Mouse (Mus musculus): ENCODE data around the gene Gm49321.
A peak's percentile ranks its signal among the peaks of the same experiment; 100 is the strongest.

The Gm49321 gene

DNA sequence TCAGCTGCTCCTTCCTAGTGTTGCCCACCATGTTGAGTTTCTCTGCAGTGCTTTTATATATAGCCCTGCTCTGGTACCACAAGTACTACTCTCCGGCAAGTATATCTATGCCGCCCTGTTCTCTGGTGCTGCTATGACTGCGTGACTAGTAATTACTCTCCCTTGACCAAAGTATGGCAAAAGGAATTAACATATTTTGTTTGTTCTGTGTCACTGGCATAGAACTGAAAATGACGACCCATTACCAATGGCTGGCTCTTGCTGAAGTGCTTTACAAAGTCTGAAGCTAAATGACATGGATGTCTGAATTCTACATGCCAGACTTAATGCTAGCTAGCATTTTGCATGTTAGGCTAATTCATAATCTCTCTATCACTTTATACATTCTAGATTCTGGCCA, 11.0 kb downstream of the Gm49321 start:
- no peak for DNase-seq (ENCODE audit: low spot score in 2 of 2)

DNA sequence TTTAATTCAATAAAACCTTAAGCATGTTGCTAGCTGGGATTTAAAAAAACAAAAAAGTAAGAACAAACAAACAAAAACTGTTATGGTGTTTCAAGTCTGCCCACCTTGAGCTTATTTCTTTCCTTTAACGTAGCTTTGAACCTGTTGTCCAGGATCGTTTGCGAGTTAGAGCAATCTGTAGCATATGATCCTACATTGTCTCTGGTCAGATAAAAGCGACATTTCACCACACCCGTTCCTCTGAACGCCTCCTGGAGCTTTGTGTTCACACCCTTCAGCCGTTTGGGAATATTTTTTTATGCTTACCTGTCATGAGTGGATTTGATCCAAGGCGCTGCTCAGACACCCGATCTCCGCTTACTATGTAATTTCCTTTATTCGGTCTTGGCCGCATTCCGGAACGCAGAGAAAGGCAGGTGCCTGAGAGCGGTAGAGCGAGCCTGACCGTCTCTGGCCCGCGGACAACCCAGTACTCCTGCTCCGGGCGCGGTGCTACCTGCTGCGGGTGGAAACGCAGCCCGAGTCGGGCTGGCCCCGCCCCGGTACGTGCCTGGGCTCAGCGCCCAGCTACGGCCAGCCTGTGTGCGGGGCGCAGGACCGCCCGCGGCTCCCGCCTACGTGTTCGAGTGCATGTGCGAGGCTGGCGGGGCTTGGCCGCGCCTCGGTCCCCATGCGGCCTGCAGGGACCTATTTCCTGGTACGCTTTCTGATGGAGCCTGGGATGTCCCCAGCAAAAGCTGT, 12.0 kb downstream of the Gm49321 start:
- peak; percentile 10 to 20 for DNase-seq (ENCODE audit: low spot score in 2 of 2)

DNA sequence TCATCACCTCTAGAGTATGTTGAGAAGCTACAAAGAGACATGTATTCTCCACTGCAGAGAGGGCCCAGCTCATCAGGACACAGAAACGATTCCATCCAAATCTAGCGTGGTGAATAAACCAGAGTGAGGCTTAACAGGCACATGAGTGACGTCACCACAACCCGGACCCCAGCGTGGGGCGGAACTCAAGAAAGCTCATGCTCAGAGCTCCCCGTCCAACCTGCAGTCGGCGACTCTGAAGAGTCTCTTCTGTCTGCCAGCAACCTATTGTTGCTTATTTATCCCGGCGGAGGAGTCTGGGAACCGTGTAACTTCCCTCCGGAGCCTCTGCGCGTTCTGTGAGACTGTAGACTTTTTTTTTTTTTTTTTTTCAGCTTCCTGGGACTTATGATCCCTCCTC, 15.4 kb downstream of the Gm49321 start:
- DNase-seq (ENCODE audit: low spot score in 2 of 2): peak; percentile 21 to 59

DNA sequence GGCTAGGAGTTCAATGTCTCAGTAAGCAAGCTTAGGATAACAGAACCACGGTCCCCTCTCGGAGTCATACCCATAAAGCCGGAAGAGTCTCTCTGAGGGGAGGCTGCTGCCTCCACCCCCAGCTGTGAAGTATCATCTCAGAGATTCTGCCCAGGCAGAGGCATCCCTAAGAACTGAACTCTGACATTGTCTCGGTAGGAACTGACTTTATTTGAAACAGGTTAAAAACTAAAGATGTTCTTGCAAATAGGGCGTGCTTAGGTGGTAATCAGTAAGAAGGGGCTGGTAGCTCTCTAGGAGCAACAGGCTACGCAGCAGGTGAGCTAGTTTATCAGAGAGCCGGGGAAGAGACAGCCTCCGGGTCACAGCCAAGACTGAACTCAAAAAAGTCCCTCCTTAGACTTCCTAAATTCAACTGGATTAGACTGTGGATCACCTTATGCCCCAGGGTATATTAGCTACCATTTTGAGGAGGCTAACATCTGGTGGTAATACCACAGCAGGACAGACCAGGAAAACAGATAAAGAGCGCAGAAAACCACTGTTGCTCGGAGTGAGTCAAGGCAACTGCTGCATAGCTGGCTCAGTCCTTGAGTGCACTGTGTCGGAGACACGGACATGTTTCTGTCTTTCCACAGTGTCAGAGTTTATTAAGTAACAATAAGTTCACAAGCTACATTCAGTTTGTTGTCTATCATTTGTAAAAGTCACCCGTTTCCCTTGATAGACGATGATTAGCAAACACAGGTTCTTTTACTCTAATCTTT, 16.1 kb downstream of the Gm49321 start:
- peak in 1 of 2 experiments; percentile 17 for DNase-seq (ENCODE audit: low spot score in 2 of 2)

DNA sequence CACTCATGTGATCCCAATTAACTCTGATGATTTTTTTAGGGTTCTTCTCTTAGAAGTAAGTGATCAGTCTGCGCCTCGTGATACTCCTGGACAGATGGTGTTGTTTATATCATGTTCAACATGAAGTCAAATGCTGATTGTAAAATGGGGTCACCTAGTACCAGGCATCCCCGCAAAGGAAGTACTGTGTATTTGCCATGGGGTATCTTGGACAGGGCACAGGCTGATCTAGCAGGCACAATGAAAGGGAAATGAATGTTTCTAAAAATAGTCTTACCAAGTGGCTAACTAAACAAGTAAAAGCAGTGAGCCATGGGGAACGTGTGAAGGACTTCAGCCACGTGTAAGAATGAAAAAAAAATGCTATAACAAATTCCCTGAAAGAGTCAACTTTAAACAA, 17.3 kb downstream of the Gm49321 start:
- DNase-seq (ENCODE audit: low spot score in 2 of 2): no peak

DNA sequence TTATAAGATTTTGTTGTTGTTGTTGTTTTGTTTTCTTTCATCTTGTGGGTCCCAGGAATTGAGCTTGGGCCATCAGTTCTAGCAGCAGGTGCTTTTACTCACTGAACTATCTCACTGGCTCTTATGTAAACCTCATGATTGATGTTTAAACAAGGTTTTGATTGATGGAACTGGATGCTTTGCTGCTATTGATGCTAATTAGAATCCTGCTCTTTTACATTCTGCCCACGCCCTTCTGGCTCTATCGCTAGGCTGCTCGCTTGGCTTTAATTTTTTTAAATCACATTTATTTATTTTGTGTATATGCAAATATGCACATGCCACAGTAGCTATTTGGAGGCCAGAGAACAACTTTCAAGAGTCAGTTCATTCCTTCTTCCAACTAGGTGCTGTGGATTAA, 20.2 kb downstream of the Gm49321 start:
- no peak for DNase-seq (ENCODE audit: low spot score in 2 of 2)

DNA sequence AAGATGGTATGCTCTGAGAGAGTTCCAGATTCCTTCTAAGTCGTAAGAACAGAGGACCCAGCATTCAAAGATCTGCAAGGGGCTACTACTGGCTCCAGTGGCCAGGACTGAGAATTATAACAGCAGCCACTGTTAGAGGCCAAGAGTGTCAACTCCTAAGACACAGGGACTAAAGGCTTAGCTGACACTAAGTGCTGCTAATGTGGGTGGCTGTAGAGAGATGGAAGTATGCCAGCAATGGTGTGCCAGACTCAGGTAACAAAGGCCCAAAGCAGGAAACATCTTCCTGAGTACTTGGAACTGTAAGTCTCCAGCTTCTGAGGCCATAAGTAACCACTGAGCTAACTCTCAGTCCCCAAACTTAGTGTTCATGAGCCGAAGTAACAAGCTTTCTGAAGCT, 21.4 kb downstream of the Gm49321 start:
- DNase-seq (ENCODE audit: low spot score in 2 of 2): no peak

DNA sequence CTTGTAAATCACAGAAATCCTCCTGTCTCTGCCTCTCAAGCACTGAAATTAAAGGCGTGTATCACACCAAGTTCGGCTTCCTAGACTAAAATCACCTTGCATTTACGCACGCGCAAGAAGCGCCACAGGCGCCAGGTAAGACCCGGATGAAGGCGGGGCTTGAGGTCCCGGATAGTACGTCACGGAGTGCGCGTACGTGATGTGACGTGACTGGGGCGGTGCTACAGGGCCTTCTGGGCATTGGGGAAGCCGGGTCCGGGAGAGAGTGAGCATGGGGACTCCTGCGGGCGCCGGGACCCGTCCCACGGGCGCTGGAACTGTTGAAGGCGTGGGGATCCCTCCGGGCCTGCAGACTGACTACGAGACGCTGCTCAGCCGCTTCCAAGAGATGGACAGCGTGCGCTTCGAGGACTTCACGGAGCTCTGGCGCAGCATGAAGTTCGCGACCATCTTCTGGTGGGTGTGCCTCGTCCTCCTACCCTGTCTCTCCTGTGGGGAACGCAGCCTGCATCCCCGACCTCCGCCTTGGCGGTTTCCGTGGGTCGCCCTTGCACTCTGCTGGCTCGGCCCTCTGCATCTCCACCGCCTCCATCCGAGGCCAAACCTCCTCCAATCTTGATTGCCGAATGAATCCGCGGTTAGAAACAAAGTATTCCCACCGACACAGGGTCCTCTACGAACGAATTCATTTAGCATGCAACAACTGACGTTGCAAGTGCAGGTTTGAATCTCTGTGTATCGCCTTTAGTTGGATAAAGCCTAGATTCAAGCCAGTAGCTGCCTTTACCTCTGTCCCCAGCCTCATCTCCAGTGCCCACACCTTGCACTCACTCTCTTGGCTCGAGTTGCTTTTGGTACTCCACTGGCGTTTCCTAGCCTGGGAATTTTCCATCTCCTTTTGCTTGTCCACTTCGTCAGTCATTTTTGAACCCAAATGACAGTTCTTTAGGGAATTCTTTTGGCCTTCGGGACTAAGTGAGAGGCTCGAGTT, 27.1 kb downstream of the Gm49321 start, which contains the start of gene Snapc1:
Snapc1 (plus strand) TSS at position 191 of the 991 bp plus-strand sequence.
- DNase-seq (ENCODE audit: low spot score in 2 of 2): peak; percentile 89 to 96

DNA sequence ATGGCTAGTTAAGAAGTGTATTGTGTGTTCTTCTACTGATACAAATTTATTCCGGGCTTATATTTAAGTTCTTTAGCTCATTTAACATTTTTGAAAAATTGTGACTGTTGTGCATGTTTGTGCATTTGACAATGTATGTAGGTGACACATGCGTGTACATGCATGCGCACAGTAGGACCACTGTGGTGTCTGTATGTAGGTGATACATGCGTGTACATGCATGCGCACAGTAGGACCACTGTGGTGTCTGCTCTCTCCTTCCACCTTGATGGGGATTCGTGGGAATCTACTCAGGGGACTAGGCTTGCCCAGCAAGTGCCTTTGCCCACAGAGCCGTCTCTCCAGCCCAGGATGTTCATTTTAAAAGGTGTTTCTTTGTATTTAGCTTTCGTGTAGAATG, 31.7 kb downstream of the Gm49321 start:
- DNase-seq (ENCODE audit: low spot score in 2 of 2): no peak

DNA sequence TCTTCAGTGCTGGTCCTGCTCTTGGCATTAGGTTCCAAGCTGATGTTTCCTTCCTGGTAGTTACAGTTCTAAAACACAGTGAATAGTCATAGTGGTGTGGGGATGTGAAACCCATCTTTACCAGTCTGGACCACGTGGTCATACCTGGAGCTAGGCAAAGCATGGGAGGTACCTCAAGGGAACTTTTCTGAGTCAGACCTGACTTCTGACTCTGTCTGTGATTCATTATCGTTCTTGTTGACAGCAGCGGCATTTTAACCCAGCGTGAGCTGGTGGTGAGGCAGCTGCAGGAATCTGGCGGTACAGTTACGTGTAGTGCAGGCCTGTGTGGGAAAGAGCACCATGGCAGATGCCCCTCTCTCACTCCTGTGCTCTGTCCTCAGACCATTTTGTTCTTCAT, 37.1 kb downstream of the Gm49321 start:
- no peak for DNase-seq (ENCODE audit: low spot score in 2 of 2)

DNA sequence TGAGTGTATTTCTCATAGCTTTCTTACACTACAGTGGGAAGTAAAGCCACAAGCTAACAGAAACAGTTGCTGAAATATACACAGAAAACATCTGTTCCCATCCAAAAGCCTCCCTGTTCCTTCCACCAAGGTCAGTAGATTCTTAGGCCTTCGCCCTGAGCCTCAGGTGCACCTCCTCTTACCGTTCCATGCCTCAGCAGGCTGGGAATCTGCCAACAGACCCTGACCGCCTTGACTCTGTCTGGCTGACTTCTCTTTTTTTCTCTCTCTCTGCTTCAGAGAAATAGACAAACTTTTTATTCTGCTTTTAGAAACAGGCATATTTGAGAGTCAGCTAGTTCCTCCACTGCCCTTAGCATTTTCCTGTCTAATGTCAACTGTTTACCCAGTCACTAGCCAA, 40.7 kb downstream of the Gm49321 start:
- DNase-seq (ENCODE audit: low spot score in 2 of 2): no peak

DNA sequence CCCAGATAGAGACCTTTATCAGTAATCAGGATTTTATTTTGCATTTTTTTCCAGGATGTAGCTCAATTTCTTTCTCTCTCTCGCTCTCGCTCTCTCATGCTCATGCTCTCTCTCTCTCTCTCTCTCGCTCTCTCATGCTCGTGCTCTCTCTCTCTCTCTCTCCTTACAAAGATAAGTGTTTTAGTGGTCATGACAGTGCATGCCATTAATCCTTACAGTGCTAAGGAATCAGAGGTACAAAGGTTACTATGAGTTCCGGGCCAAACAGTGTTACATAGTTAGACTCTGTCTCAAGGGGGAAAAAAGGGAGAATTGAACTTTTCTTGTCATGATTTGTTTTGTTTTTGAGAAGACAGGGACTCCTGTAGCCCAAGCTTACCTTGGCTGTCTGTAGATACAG, 42.2 kb downstream of the Gm49321 start:
- no peak for DNase-seq (ENCODE audit: low spot score in 2 of 2)

DNA sequence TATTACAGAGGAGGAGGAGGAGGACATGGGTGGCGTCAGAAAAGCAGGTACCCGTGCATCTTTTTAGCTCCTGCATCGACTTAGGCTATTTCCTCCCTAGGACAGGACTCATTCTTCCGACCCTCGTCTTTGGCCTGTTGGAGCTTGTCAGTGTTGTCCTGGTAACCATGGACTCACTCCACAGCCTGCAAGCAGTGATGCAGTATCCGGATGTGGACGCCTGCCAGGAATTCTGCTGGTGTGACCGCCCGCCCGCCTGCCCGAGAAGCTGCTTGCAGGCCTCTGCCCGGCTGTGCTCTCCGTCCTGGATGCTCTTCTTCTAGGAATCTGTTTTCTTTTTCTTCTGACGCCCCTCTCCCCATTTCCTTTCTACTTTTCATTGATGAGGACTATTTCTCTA, 45.1 kb downstream of the Gm49321 start:
- DNase-seq (ENCODE audit: low spot score in 2 of 2): peak in 1 of 2 experiments; percentile 25

DNA sequence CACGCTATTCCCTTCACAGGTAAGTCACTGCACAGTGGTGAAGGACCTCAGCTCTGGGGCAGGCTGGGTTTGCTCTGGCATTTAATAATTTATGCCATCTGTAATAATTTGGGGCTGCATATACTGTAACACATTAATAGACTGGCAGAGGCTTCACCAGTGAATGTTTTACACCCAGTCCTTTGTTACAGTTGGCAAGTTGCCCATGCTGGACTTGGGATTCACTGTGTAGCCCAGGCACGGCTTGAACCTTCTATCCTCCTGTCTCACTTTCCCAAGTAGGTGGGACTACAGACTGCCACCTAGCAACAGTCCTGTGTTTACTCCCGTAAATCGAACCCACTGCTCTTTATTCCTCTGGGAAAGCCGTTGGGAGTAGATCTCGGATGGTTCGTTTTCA, 48.8 kb downstream of the Gm49321 start:
- no peak for DNase-seq (ENCODE audit: low spot score in 2 of 2)

DNA sequence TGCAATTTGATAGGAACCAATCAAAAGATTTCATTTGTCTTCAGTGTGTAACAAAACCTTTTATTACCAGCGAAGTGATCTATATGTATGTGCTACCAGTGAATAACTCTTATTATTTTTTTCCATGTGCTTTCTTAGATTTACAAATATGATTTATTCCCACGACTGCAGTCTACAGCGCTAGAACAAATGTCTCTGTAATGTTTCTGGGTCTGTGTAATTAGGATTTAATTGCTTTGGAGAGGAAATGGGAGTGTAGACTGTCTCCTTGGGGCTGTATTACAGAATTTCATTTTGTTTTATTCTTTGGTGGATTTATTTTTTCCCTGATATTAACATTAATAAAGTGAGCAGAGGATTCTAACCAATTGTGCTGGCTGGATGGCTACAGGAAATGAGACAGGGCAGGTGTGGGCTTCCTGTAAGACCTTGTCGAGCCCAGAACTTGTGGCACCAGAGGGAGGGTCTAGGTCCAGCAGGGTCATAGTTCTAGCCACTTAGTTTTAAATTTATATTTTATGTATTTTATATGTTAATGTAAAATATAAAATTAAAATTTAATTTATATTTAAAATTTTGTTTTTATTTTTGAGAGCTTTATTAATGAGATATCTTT, 51.0 kb downstream of the Gm49321 start:
- no peak for DNase-seq (ENCODE audit: low spot score in 2 of 2)

DNA sequence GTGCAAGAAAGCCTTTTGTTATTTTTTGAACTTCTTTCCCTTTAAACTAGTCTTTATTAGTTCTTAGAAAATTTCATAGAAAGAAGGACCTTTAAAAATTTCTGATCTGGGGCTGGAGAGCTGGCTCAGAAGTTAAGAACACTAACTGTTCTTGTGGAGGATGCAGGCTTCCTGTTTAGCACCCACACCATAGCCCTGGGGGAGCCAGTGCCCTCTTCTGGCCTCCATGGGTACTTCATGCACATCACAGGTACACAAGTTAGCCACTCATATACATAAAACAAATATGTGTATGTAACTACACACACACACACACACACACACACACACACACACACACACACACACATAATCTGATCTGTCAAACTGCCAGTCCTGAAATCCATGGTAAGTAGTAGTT, 52.1 kb downstream of the Gm49321 start:
- peak; percentile 42 to 75 for DNase-seq (ENCODE audit: low spot score in 2 of 2)

DNA sequence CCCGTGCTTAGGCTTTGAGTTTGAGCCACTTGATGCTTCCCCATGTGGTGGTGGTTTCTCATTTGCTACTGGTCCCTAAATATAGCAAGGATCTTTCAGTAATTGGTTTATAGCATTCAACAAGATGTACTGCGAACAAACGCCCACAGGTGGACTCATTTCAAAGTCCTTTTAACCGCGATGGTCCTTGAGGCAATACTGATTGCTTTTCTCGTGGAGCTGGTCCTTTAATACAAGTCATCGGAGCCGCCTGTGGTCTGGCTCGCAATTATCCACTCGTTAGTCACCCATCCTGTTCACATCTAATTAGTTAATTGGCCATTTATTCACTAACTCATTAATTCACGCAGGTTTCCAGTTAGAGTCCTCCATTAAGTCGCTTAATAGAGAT, 59.4 kb downstream of the Gm49321 start:
- DNase-seq (ENCODE audit: low spot score in 2 of 2): no peak

DNA sequence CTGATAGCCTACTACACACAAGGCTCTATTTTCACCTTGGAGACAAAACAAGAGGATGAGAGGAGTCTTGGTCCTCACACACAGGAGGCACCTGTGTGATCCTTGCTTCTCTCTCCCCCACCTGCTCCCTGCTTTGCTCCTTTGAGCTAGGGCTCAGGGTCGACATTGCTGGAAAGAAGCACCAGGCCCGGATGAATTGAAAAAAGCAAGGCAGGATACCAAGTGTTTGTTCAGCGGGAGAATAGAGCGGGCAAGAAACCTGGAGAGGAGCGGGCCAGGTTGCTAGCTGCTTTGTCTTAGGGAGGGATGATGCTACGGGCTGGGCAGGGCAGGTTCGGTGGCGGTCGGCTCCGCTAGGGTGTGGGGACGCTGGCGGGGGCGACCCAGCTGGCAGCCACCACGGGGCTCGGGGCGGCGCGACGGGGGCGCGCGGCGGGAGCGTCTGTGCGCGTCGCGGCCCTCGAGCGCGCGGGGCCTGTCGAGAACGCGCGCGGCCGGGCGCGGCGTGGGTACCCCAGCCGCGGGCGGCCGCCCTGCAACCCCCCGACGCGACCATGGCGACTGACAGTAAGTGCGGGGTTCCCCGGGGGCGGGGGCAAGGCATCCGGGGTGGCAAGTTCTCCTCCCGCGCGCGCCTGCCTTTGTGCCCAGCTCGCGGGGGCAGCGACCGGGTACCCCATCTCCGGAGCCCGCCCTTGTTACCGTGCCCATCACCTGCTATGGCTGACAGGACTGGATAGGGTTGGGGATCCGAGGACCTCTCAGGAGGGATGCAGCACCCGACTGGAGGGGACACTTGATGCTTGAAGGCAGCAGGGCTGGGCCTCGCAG, 60.1 kb downstream of the Gm49321 start, which contains the start of gene Syt16:
Syt16 (plus strand) TSS at position 365 of the 831 bp plus-strand sequence.
- DNase-seq (ENCODE audit: low spot score in 2 of 2): no peak

DNA sequence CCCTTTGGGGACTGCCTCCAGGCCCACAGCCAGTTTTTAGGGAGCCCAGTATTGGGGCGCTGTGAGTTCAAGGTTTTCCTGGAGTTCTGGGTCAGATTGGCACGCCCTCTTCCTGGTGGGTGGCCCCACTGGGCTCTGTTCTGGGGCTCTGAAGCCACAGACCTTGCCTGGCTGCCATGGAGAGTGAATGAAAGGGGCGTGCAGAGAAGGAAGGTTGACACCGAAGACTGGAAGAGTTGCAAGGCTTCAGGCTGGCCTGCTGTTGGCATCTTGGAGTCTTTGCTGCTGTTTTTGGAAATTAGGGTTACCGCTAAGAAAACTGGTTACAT, 60.6 kb downstream of the Gm49321 start:
- DNase-seq (ENCODE audit: low spot score in 2 of 2): no peak

DNA sequence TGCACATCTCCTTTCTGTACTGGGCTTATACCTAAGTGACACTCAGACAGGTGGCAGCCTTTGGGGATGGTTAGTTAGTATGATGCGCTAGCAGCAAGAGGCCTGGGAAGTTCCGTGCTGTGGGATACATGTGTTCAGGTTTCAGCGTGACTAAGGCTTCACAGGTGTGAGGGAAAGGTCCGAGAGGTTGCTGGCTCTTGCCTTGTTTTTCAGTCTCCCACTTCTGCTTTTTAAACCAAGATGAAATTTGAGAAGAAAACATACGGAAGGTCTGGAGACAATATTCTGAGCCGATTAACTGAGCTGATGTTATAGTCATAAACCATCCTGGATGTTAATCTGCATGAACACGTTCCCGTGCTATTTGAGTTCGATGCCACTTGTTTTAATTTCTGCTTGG, 65.0 kb downstream of the Gm49321 start:
- no peak for DNase-seq (ENCODE audit: low spot score in 2 of 2)

DNA sequence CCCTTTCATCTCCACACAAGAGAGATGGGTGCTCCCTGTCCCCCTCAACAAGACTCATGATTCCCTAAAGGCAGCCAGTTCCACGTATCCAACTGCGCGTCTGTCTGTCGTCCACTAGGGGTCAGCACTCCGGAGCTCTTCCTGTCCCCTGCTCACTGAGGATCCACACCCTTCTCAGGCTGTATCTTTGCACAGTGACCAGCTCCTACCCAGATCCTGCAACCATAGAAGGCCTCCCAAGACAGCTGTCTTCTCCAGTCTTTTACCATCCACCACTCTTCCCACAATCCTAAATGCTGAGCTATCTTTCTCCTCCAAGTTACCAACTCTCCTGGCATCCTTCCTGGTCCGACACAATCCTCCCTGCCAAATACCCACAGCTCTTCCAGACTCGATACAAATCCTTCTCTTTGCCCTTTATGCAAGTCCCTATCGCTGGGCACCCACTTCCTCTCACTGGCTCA, 72.0 kb downstream of the Gm49321 start:
- peak in 1 of 2 experiments; percentile 37 for DNase-seq (ENCODE audit: low spot score in 2 of 2)

All from spleen, postnatal 10 days (tissue).